Mouse (Mus musculus): ENCODE results near the gene Gm10282.

DNA sequence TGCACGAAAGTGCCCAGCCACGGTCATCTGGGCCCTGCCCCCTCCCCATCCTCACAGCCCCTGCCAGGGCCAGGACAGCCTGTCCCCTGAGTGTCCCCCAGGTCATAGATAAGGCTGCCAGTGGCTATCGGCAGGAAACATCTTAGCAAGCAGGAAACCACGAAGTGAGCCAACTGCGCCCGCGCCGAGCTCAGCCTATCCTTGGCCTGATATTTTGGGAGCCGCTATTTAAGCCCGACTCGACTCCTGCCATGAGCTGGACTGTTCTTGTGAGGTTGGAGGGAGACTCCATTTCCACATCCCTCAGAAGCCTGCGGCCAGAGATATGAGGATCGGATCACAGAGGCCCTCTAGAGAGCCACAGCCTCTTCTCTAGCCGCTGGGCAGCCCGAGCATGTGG, 36.7 kb downstream of the Gm10282 start:
- no peak for TF ChIP-seq CTCF (IDR thresholded peaks at IDR 0.05; ENCODE audit: low read depth)
- TF ChIP-seq EP300 (optimal IDR thresholded peaks at IDR 0.05), result no peak

Data from stomach, postnatal 0 days (tissue).